Mouse (Mus musculus) liver, embryonic 12.5 days (tissue): ENCODE data around the gene Tmod1. TPM values are rescaled to one million over a fixed set of nuclear protein-coding genes. Genes with fewer than 3 reads are reported as not detected.

ENCODE experiments used
- ATAC-seq: fragments of 200-750 bp; cut with Nextera tagmentation; 2 replicates; pipeline ENCODE4 v1.8.0; 2017; ENCODE audit warnings: moderate number of reproducible peaks, mild to moderate bottlenecking, moderate library complexity
- H3K27ac ChIP-seq: fragments of 300-500 bp; sonication (generic); 2 replicates; pipeline ENCODE4 v1.5.1; 2016; ENCODE audit warnings: mild to moderate bottlenecking
- H3K27me3 ChIP-seq: fragments of 300-500 bp; sonication (generic); replicated peaks from 2 replicates; pipeline ENCODE4 v1.6.1; 2016; ENCODE audit warnings: mild to moderate bottlenecking, moderate library complexity
- H3K36me3 ChIP-seq: fragments of 300-500 bp; sonication (generic); 2 replicates; pipeline ENCODE4 v1.6.1; 2016; ENCODE audit warnings: mild to moderate bottlenecking, moderate library complexity
- H3K4me1 ChIP-seq: fragments of 300-500 bp; sonication (generic); 2 replicates; pipeline ENCODE4 v1.6.1; 2016
- H3K4me2 ChIP-seq: fragments of 300-500 bp; sonication (generic); 2 replicates; pipeline ENCODE4 v1.6.1; 2016; ENCODE audit warnings: mild to moderate bottlenecking, moderate library complexity
- H3K4me3 ChIP-seq: fragments of 300-500 bp; sonication (generic); 2 replicates; pipeline ENCODE4 v1.5.1; 2016; ENCODE audit warnings: mild to moderate bottlenecking, moderate library complexity
- H3K9ac ChIP-seq: fragments of 300-500 bp; sonication (generic); 2 replicates; pipeline ENCODE4 v1.6.1; 2016; ENCODE audit warnings: mild to moderate bottlenecking, moderate library complexity
- H3K9me3 ChIP-seq: fragments of 300-500 bp; sonication (generic); replicated peaks from 2 replicates; pipeline ENCODE4 v1.6.1; 2016; ENCODE audit warnings: mild to moderate bottlenecking, moderate library complexity
- WGBS: fragments of 180-500 bp; shearing (Covaris S2); methylation state at CpG from one replicate; pipeline ENCODE4 v1.1.7; 2016; ENCODE audit not compliant: insufficient replicate concordance; 5-methylcytosine and 5-hydroxymethylcytosine counted together
- polyA plus RNA-seq: library from polyadenylated mRNA; unstranded; fragments of >200 nt; fragmentation: Nextera tagmentation; extraction: Ambion mirVana; gene quantifications from 2 replicates; pipeline ENCODE4 v1.2.1, GENCODE M21; 2016

The Tmod1 gene
- 45.3 and 46.4 TPM in 2 replicates for polyA plus RNA-seq

- H3K27me3 ChIP-seq: peaks cover 37% of the 10 kb centered on the region
- H3K27ac ChIP-seq: peak within 1 kb of the TSS; percentile 100
- WGBS: under 1% methylated on average over 51 of the region's 72 CpGs
These were observed at the start of gene Tmod1 for GRCm38 (mm10) chr4:46038892-46039751. Gene Tmod1, plus strand, starts transcription at chr4:46038935.

GRCm38 (mm10) chr4:45990427-45991135, 48.2 kb upstream of the Tmod1 start:
- Histone ChIP-seq H3K27me3 (0 out of 2 replicates have a peak, but pooled peaks cover 6% of the 10 kb centered on the region), H3K4me1 (no peaks in the 10 kb centered on the region), H3K27ac (no peak overlapping the region), H3K4me2 (no peak overlapping the region), H3K9ac (no peak overlapping the region), H3K4me3 (no peak overlapping the region), H3K9me3 (no peaks in the 10 kb centered on the region), H3K36me3 (no peaks in the 10 kb centered on the region)
- ATAC-seq: no peak
- 51% methylated on average over 6 of the region's 6 CpGs for WGBS

More at GRCm38 (mm10) chr4:46038892-46039751, at the start of gene Tmod1:
- peak within 1 kb of the TSS; percentile 81 for H3K4me2 ChIP-seq
- peak within 1 kb of the TSS; percentile 98 for H3K9ac ChIP-seq
- peaks cover 67% of the 10 kb centered on the region for H3K4me1 ChIP-seq
- H3K36me3 ChIP-seq: peaks cover 14% of the 10 kb centered on the region
- ATAC-seq: peak; percentile 68
- peak within 1 kb of the TSS; percentile 91 for H3K4me3 ChIP-seq
- no peaks in the 10 kb centered on the region for H3K9me3 ChIP-seq

DNA sequence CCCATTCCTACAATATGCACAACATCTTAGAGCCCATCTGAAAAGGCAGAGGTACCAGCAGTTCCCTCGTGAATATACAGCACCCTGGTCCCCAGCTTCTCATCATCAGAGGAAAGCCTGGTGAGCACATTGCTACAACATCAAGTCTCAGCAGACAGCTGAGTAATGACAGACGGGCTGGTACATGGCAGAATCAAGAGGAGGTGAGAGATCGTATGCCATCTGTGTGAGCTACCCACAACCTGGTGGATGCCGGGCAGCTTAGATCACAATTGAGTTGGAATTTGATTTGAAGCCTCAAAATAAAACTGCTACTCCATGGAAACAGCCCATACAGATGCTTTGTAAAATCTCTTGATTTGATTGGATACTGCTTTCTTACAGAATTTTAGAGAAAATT, 40.2 kb upstream of the Tmod1 start:
- Histone ChIP-seq H3K4me1 (no peaks in the 10 kb centered on the region), H3K27ac (no peak overlapping the region), H3K4me3 (no peak overlapping the region), H3K4me2 (no peak overlapping the region), H3K9ac (no peak overlapping the region), H3K36me3 (no peaks in the 10 kb centered on the region), H3K27me3 (0 out of 2 replicates have a peak, but pooled peaks cover 3% of the 10 kb centered on the region), H3K9me3 (no peaks in the 10 kb centered on the region)
- 71% methylated on average over 4 of the region's 4 CpGs for WGBS
- no peak for ATAC-seq

DNA sequence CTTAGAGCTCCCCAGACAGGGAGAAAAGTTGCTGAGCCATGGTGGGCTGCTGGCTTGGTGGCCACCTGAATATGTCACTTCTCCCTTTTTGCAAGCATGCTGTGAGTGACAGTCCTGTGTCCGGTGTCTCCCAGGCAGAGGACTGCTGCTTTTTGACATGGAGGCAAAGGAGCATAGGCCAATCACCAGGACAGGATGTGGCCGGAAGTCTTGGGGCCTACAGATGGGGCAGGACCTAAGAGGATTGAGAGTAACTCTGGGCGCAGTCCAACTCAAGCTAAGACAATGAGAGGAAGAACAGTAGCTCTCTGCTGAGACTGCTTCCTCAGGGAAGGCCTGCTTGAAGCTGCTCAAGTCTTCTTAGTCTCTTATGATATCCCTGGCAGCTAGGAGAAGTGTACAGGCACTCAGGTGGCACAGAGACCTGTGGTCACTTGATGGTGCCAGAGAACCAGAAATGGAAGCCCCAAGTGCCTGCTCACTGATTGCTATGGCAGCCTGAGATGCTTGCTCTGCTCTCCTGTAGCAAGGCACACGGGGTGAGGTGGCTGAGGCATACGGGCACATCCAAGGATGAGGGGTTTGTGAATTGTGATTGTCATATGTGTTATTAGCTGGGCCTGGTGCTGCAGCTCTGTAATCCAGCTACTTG, 30.5 kb upstream of the Tmod1 start:
- no peak overlapping the region for H3K27ac ChIP-seq
- no peaks in the 10 kb centered on the region for H3K9me3 ChIP-seq
- H3K9ac ChIP-seq: no peak overlapping the region
- no peaks in the 10 kb centered on the region for H3K36me3 ChIP-seq
- 45% methylated on average over 5 of the region's 5 CpGs for WGBS
- H3K4me3 ChIP-seq: no peak overlapping the region
- H3K4me1 ChIP-seq: 0 out of 2 replicates have a peak, but pooled peaks cover 8% of the 10 kb centered on the region
- no peak overlapping the region for H3K4me2 ChIP-seq
- ATAC-seq: no peak
- H3K27me3 ChIP-seq: no peaks in the 10 kb centered on the region

GRCm38 (mm10) chr4:46011698-46012097, 27.0 kb upstream of the Tmod1 start:
- H3K27me3 ChIP-seq: no peaks in the 10 kb centered on the region
- H3K4me1 ChIP-seq: 0 out of 2 replicates have a peak, but pooled peaks cover 8% of the 10 kb centered on the region
- WGBS: 79% methylated on average over 2 of the region's 2 CpGs
- no peak overlapping the region for H3K4me2 ChIP-seq
- H3K9ac ChIP-seq: no peak overlapping the region
- no peaks in the 10 kb centered on the region for H3K36me3 ChIP-seq
- ATAC-seq: no peak
- H3K27ac ChIP-seq: no peak overlapping the region
- no peak overlapping the region for H3K4me3 ChIP-seq
- H3K9me3 ChIP-seq: no peaks in the 10 kb centered on the region

- Histone ChIP-seq H3K4me3 (no peak overlapping the region), H3K9me3 (no peaks in the 10 kb centered on the region), H3K36me3 (no peaks in the 10 kb centered on the region), H3K4me2 (no peak overlapping the region), H3K4me1 (no peaks in the 10 kb centered on the region), H3K9ac (no peak overlapping the region), H3K27me3 (no peaks in the 10 kb centered on the region), H3K27ac (no peak overlapping the region)
- 57% methylated on average over 1 of the region's 1 CpGs for WGBS
- no peak for ATAC-seq
These were observed 23.1 kb upstream of the Tmod1 start for GRCm38 (mm10) chr4:46015605-46016004.

GRCm38 (mm10) chr4:46023021-46023481, 15.7 kb upstream of the Tmod1 start:
- peak overlapping the region; percentile 36 for H3K4me2 ChIP-seq
- H3K4me3 ChIP-seq: no peak overlapping the region
- no peak overlapping the region for H3K9ac ChIP-seq
- no peaks in the 10 kb centered on the region; the same call in 1 of the 2 replicates for H3K27me3 ChIP-seq
- WGBS: 14% methylated on average over 3 of the region's 3 CpGs
- H3K27ac ChIP-seq: 0 out of 2 replicates have a peak overlapping the region, but pooled peaks have one; percentile 7
- ATAC-seq: peak; percentile 91
- no peaks in the 10 kb centered on the region for H3K36me3 ChIP-seq
- no peaks in the 10 kb centered on the region for H3K9me3 ChIP-seq
- peaks cover 21% of the 10 kb centered on the region for H3K4me1 ChIP-seq

DNA sequence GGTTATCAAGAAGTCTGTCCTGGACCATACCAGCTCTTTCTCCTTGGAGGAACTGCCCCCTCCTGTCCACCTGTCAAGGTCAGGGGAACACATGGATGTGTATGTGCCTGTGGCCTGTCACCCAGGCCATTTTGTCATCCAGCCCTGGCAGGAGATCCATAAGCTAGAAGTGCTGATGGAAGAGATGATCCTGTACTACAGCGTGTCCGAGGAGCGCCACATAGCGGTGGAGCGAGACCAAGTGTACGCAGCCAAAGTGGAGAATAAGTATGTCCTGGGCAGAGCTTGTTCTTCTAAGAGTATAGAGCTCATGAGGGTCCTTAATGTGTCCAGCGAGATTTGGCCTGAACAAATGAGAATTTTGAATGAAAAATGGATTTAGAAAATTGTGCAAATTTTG, 12.8 kb upstream of the Tmod1 start:
- peaks cover 23% of the 10 kb centered on the region for H3K4me1 ChIP-seq
- H3K4me3 ChIP-seq: no peak overlapping the region
- no peaks in the 10 kb centered on the region for H3K36me3 ChIP-seq

GRCm38 (mm10) chr4:46028224-46028623, 10.5 kb upstream of the Tmod1 start:
- H3K4me2 ChIP-seq: no peak overlapping the region
- peaks cover 26% of the 10 kb centered on the region for H3K4me1 ChIP-seq
- H3K4me3 ChIP-seq: no peak overlapping the region
- H3K9me3 ChIP-seq: no peaks in the 10 kb centered on the region
- 73% methylated on average over 6 of the region's 6 CpGs for WGBS
- no peak overlapping the region for H3K9ac ChIP-seq
- no peak overlapping the region for H3K27ac ChIP-seq
- H3K36me3 ChIP-seq: no peaks in the 10 kb centered on the region
- H3K27me3 ChIP-seq: peaks cover 2% of the 10 kb centered on the region; the same call in 1 of the 2 replicates
- no peak for ATAC-seq

More for the DNA sequence above, 12.8 kb upstream of the Tmod1 start:
- no peak overlapping the region for H3K9ac ChIP-seq
- WGBS: 29% methylated on average over 7 of the region's 7 CpGs
- no peaks in the 10 kb centered on the region for H3K9me3 ChIP-seq
- H3K27ac ChIP-seq: no peak overlapping the region
- H3K4me2 ChIP-seq: no peak overlapping the region
- H3K27me3 ChIP-seq: no peaks in the 10 kb centered on the region; the same call in 1 of the 2 replicates
- no peak for ATAC-seq

- H3K4me2 ChIP-seq: no peak overlapping the region
- WGBS: 86% methylated on average over 4 of the region's 4 CpGs
- peaks cover 5% of the 10 kb centered on the region; the same call in 1 of the 2 replicates for H3K27me3 ChIP-seq
- H3K36me3 ChIP-seq: no peaks in the 10 kb centered on the region
- no peak overlapping the region for H3K27ac ChIP-seq
- peaks cover 26% of the 10 kb centered on the region for H3K4me1 ChIP-seq
- ATAC-seq: no peak
- H3K9me3 ChIP-seq: no peaks in the 10 kb centered on the region
- no peak overlapping the region for H3K9ac ChIP-seq
- H3K4me3 ChIP-seq: no peak overlapping the region
These were observed 10.0 kb upstream of the Tmod1 start for GRCm38 (mm10) chr4:46028781-46029180.

GRCm38 (mm10) chr4:46029552-46029951, 9.2 kb upstream of the Tmod1 start:
- no peak overlapping the region for H3K4me2 ChIP-seq
- H3K27ac ChIP-seq: no peak overlapping the region
- no peak overlapping the region for H3K9ac ChIP-seq
- WGBS: 60% methylated on average over 9 of the region's 9 CpGs
- H3K4me1 ChIP-seq: peaks cover 24% of the 10 kb centered on the region
- H3K36me3 ChIP-seq: no peaks in the 10 kb centered on the region
- H3K4me3 ChIP-seq: no peak overlapping the region
- H3K27me3 ChIP-seq: peaks cover 9% of the 10 kb centered on the region
- no peaks in the 10 kb centered on the region for H3K9me3 ChIP-seq
- no peak for ATAC-seq
